Mouse (Mus musculus) stomach, postnatal 0 days (tissue): Measurements from ENCODE around the gene Olfr804. TPM values are rescaled to one million over a fixed set of nuclear protein-coding genes. Genes with fewer than 3 reads are reported as not detected.

ENCODE experiments used
- ATAC-seq: fragments of 200-750 bp; cut with Nextera tagmentation; 2 replicates; pipeline ENCODE4 v1.8.0; 2017; ENCODE audit not compliant: low FRiP score, low TSS enrichment
- DNase-seq: peaks from one replicate; pipeline ENCODE4 v3.0.0-alpha.2; 2016; ENCODE audit warnings: low spot score
- H3K27ac ChIP-seq: fragments of 300-500 bp; sonication (generic); replicated peaks from 2 replicates; pipeline ENCODE4 v1.5.1; 2014; ENCODE audit warnings: mild to moderate bottlenecking, control low read depth
- H3K27me3 ChIP-seq: fragments of 300-500 bp; sonication (generic); 2 replicates; pipeline ENCODE4 v1.6.1; 2014; ENCODE audit warnings: low read length; ENCODE audit not compliant: control insufficient read depth, insufficient read depth
- H3K36me3 ChIP-seq: fragments of 300-500 bp; sonication (generic); 2 replicates; pipeline ENCODE4 v1.6.1; 2014; ENCODE audit warnings: low read length, mixed read lengths; ENCODE audit not compliant: control insufficient read depth, insufficient read depth
- H3K4me1 ChIP-seq: fragments of 300-500 bp; sonication (generic); replicated peaks from 2 replicates; pipeline ENCODE4 v1.6.1; 2014; ENCODE audit warnings: antibody characterized with exemption; ENCODE audit not compliant: control insufficient read depth, insufficient read depth
- H3K4me2 ChIP-seq: fragments of 300-500 bp; sonication (generic); replicated peaks from 2 replicates; pipeline ENCODE4 v1.6.1; 2014; ENCODE audit warnings: low read depth, mild to moderate bottlenecking, control low read depth, moderate library complexity
- H3K4me3 ChIP-seq: fragments of 300-500 bp; sonication (generic); 2 replicates; pipeline ENCODE4 v1.5.1; 2014; ENCODE audit warnings: low read depth, low read length, control low read depth
- H3K9ac ChIP-seq: fragments of 300-500 bp; sonication (generic); 2 replicates; pipeline ENCODE4 v1.6.1; 2014; ENCODE audit warnings: mild to moderate bottlenecking, low read length, control low read depth, mixed read lengths
- H3K9me3 ChIP-seq: fragments of 300-500 bp; sonication (generic); 2 replicates; pipeline ENCODE4 v1.6.1; 2016; ENCODE audit warnings: low read length; ENCODE audit not compliant: control insufficient read depth
- CTCF ChIP-seq: IDR thresholded peaks from 2 replicates; pipeline ENCODE4 v1.5.1; 2016; ENCODE audit warnings: antibody characterized with exemption, low read depth, mild to moderate bottlenecking, moderate library complexity
- EP300 ChIP-seq: optimal IDR thresholded peaks from 2 replicates; pipeline ENCODE3; 2016; ENCODE audit warnings: antibody characterized with exemption
- WGBS: fragments of 180-500 bp; shearing (Covaris S2); extraction: QIAGEN DNeasy Blood & Tissue Kit; methylation state at CpG from one replicate; pipeline ENCODE4 v1.1.7; 2014; 5-methylcytosine and 5-hydroxymethylcytosine counted together
- polyA plus RNA-seq: library from polyadenylated mRNA; unstranded; fragments of >200 nt; fragmentation: Nextera tagmentation; extraction: Ambion mirVana; gene quantifications from 2 replicates; pipeline ENCODE4 v1.2.1, GENCODE M21; 2015

The Olfr804 gene
- polyA plus RNA-seq: not detected in 2 replicates

GRCm38 (mm10) chr10:129702910-129703309, at the start of gene Olfr804:
Olfr804 (plus strand) TSS chr10:129703210.
- no peaks in the 10 kb centered on the region for H3K4me1 ChIP-seq
- TF ChIP-seq CTCF (no peak), EP300 (no peak)

GRCm38 (mm10) chr10:129657394-129657793, 45.6 kb upstream of the Olfr804 start, which contains the start of gene Olfr800:
Olfr800 (plus strand) TSS chr10:129657694.
- Histone ChIP-seq H3K36me3 (no peaks in the 10 kb centered on the region), H3K4me3 (no peak within 1 kb of the TSS), H3K4me1 (no peaks in the 10 kb centered on the region), H3K27me3 (no peaks in the 10 kb centered on the region), H3K27ac (no peak within 1 kb of the TSS), H3K9me3 (no peaks in the 10 kb centered on the region), H3K4me2 (no peak within 1 kb of the TSS), H3K9ac (no peak within 1 kb of the TSS)
- ATAC-seq: no peak
- no peak for DNase-seq
- TF ChIP-seq EP300 (no peak), CTCF (no peak)

More at GRCm38 (mm10) chr10:129702910-129703309, at the start of gene Olfr804:
- Histone ChIP-seq H3K36me3 (no peaks in the 10 kb centered on the region), H3K9ac (no peak within 1 kb of the TSS), H3K27ac (no peak within 1 kb of the TSS), H3K9me3 (no peaks in the 10 kb centered on the region), H3K4me2 (no peak within 1 kb of the TSS), H3K27me3 (no peaks in the 10 kb centered on the region), H3K4me3 (no peak within 1 kb of the TSS)
- ATAC-seq: no peak
- DNase-seq: no peak

GRCm38 (mm10) chr10:129673765-129674164, 29.2 kb upstream of the Olfr804 start, which contains the start of gene Olfr801:
Olfr801 (minus strand) TSS chr10:129673865.
- Histone ChIP-seq H3K9ac (no peak within 1 kb of the TSS), H3K27me3 (no peaks in the 10 kb centered on the region), H3K4me1 (no peaks in the 10 kb centered on the region), H3K9me3 (no peaks in the 10 kb centered on the region), H3K4me3 (no peak within 1 kb of the TSS), H3K36me3 (no peaks in the 10 kb centered on the region), H3K27ac (no peak within 1 kb of the TSS), H3K4me2 (no peak within 1 kb of the TSS)
- 51% methylated on average over 1 of the region's 1 CpGs for WGBS
- TF ChIP-seq EP300: no peak
- TF ChIP-seq CTCF: no peak
- no peak for DNase-seq
- no peak for ATAC-seq

- H3K9ac ChIP-seq: no peak within 1 kb of the TSS
- 34% methylated on average over 1 of the region's 1 CpGs for WGBS
- no peak within 1 kb of the TSS for H3K27ac ChIP-seq
- no peaks in the 10 kb centered on the region for H3K36me3 ChIP-seq
- no peak for ATAC-seq
- TF ChIP-seq CTCF: no peak
- TF ChIP-seq EP300: no peak
- H3K4me1 ChIP-seq: no peaks in the 10 kb centered on the region
- H3K9me3 ChIP-seq: no peaks in the 10 kb centered on the region
- H3K27me3 ChIP-seq: no peaks in the 10 kb centered on the region
- H3K4me2 ChIP-seq: no peak within 1 kb of the TSS
- DNase-seq: no peak
- no peak within 1 kb of the TSS for H3K4me3 ChIP-seq
Measured at GRCm38 (mm10) chr10:129688069-129688468, 14.9 kb upstream of the Olfr804 start, which contains the start of gene Olfr802. Olfr802 (minus strand) TSS chr10:129688169.

GRCm38 (mm10) chr10:129694186-129694585, 8.8 kb upstream of the Olfr804 start, which contains the start of gene Olfr803:
Olfr803 (minus strand) TSS chr10:129694286.
- Histone ChIP-seq H3K4me2 (no peak within 1 kb of the TSS), H3K9me3 (no peaks in the 10 kb centered on the region), H3K4me3 (no peak within 1 kb of the TSS), H3K36me3 (no peaks in the 10 kb centered on the region), H3K9ac (no peak within 1 kb of the TSS), H3K4me1 (no peaks in the 10 kb centered on the region), H3K27ac (no peak within 1 kb of the TSS), H3K27me3 (no peaks in the 10 kb centered on the region)
- ATAC-seq: no peak
- no peak for DNase-seq
- 72% methylated on average over 2 of the region's 2 CpGs for WGBS
- TF ChIP-seq CTCF (no peak), EP300 (no peak)

- H3K4me1 ChIP-seq: no peaks in the 10 kb centered on the region
- H3K9ac ChIP-seq: no peak within 1 kb of the TSS
- no peak within 1 kb of the TSS for H3K27ac ChIP-seq
- no peak for DNase-seq
- H3K27me3 ChIP-seq: no peaks in the 10 kb centered on the region
- no peaks in the 10 kb centered on the region for H3K36me3 ChIP-seq
- no peak within 1 kb of the TSS for H3K4me2 ChIP-seq
- WGBS: 98% methylated on average over 2 of the region's 2 CpGs
- H3K9me3 ChIP-seq: no peaks in the 10 kb centered on the region
- no peak within 1 kb of the TSS for H3K4me3 ChIP-seq
- no peak for TF ChIP-seq CTCF
- no peak for TF ChIP-seq EP300
- no peak for ATAC-seq
Measured at GRCm38 (mm10) chr10:129729275-129729674, 26.3 kb downstream of the Olfr804 start, which contains the start of gene Olfr805. Olfr805 (minus strand) TSS chr10:129729375.
